Mouse (Mus musculus) kidney, postnatal 36 days (tissue): ENCODE results near the gene Btbd8.

ENCODE experiments used
- DNase-seq, 2 experiments: peaks; one replicate each; pipeline ENCODE4 v3.0.0; 2021 to 2022; ENCODE audit warnings: mixed read lengths in 2 of 2

Gene Btbd8

DNA sequence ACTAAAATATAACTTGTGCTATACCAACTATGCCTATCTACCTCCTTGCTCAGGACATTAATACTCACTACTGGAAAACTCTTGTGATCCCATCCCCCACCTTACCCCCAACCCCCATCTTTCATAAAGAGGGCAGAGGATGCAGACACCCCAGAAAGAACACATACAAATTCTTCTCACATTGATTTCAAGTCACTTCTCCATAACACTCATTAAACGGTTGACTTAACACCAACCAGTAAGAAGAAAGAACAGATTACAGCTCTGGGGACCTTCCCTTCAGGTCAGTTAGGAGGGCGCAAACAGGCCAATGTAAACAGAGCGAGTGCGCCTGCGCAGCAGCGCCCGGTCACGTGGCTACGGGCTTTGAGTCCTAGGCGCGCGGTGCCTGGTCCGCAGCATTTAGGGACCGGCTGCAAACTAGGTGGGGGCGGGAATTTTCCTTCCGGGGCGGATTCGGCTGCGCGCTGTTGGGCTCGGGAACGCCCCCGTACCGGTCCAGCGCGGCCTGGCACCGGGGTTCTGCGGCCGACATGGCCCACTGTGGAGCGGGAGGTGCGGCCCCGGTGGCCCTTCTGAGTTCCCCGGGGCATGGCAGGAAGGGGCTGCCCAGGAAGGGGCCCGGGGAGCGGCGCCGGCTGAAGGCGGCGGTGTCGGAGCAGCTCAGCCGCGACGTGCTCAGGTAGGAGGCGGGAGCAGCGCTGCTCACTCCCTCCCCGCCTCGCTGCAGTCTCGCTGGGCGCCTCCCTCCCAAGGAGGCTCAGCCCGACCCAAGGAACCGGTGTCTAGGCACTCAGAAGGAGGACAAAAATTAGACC is at the start of gene Btbd8:
Btbd8 (plus strand) TSS at position 534 of the 818 bp plus-strand sequence.
- DNase-seq = peak; percentile 96

DNA sequence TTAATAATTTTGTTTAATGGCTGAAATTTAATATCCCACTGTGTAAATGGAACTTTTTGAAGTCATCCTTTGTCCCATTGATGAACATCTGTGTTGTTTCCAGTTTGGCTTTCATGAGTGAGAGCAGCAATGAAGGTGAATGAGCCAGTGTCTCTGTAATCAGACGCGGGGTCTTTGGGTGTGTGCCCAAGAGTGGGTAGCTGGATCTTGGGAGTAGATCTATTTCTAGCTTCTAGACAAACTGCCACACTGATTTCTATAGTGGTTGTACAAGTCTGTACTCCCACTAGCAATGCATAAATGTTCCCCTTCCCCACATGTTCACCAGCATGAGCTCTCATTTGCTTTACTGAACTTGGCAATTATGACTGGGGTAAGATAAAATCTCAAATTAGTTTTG is 48.4 kb upstream of the Btbd8 start:
- no peak for DNase-seq

- no peak for DNase-seq
Observed at GRCm38 (mm10) chr5:107394437-107394836, 43.4 kb upstream of the Btbd8 start.

GRCm38 (mm10) chr5:107402436-107402835 is 35.4 kb upstream of the Btbd8 start, which contains the start of gene Ephx4:
Gene Ephx4 (plus strand): TSS chr5:107402736.
- no peak for DNase-seq

- DNase-seq = peak in 1 of 2 experiments; percentile 30
Observed at GRCm38 (mm10) chr5:107403011-107403946, 34.5 kb upstream of the Btbd8 start.

DNA sequence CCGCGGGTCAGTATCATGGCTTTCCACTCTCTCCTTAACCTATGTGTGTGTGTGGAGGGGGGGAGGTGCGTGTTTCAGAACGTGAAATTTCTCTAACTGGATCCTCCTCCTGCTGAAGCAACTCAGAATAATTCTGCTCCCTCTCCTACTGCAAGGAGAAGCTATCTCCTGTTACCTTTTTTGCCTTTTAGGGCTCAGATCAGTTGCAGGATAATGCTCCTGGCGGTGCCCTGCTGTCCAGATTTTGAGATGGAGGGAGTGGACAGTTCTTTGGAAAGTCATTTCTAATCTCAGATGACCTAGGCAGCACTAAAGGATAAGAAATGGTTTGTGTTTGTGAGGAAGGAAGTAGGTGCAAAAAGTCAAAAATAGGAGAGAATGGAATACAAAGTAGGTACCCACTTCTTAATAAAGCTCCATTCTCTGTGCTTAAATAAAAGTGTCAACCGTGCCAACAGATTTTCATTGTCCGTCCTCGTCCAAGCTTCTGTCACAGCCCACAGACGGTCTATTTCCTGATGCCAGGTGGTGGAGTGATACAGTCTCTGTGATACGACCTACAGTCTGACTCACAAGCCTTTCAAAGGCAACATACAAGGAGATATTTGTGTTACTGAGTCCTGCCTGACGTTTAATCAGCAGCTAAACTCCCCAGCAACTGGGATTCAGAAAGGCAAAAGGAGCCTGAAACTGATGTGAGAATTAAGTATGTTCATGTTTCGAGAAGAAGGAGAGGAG is 33.7 kb upstream of the Btbd8 start:
- no peak for DNase-seq

GRCm38 (mm10) chr5:107405361-107405760 is 32.4 kb upstream of the Btbd8 start:
- no peak for DNase-seq

- DNase-seq = no peak
Observed at GRCm38 (mm10) chr5:107410305-107410704, 27.5 kb upstream of the Btbd8 start.

DNA sequence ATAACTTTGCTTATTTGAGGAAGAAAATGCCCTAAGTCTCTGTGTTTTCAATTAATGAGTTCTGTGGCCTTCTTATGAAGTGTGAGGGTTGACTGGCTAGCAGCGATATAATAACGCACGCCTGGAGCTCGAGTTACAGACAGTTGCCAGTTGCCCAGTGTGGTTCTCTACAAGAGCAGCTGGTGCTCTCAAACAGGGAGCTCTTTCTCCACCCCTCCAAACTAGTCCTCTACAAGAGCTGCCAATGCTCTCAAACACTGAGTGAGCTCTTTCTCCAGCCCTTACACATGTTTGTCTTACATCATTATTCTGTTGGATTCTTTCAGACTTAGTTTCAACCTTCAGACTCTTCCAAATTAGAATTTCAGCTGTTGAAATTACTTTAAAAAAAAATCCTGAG is 26.5 kb upstream of the Btbd8 start:
- DNase-seq = no peak

DNA sequence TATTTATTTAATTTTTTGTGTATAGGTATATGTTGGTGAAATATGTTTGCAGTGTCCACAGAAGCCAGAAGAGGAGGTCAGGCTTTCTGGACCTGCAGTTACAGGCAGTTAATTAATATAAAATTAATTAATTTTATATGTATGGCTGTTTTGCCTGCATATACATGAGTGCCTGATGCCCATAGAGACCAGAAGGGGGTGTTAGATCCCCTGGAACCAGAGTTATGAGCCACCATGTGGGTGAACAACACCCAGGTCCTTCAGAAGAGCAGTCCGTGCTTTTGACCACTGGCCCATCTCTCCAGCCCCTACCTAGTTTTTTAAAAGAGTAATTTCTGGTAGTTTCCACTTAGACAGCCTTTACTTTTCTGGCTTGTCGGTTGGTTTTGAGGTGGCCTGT is 25.5 kb upstream of the Btbd8 start:
- no peak for DNase-seq

DNA sequence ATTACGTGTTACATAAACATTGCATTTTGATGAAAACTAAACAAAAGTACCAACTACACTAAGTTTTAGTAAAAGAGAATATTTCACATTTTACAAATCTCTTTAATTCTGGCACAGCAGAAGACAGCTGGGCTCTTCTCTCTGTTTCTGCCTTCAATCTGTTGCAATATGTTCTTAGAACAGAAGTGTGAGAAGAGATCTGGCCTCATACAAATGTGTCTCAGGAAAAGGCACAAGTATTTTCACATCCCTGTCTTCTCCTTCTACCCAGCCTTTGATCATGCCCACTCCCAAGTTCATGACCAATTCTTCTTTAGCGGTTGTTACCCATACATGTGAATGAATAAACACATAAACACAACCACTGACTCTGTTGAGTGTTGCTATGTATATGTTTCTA is 22.7 kb upstream of the Btbd8 start:
- no peak for DNase-seq

DNA sequence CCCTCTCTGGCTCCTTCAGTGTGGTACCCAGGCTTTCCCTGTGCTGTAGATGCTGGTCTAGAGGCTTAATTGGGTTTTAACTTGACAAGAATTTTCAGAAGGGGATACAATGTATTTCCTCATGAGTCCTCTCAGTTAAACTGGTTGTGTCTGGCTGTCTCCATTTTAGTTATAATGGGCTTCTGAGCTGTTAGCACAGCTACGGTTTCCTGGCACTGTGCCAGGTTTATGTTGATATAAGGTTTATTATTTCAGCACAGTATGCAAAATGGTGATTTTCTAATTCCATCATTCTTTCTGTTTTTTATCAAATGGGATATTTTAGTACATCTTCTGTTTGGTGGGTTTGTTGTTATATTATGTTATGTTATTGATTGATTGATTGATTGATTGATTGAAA is 16.1 kb upstream of the Btbd8 start:
- no peak for DNase-seq

- no peak for DNase-seq
Observed at GRCm38 (mm10) chr5:107431249-107431648, 6.5 kb upstream of the Btbd8 start, which contains the start of gene Lpcat2b. Gene Lpcat2b (plus strand): TSS chr5:107431549.

- no peak for DNase-seq
Observed at GRCm38 (mm10) chr5:107434001-107434400, 3.8 kb upstream of the Btbd8 start.

- no peak for DNase-seq
Observed at GRCm38 (mm10) chr5:107436185-107436584, 1.6 kb upstream of the Btbd8 start.

DNA sequence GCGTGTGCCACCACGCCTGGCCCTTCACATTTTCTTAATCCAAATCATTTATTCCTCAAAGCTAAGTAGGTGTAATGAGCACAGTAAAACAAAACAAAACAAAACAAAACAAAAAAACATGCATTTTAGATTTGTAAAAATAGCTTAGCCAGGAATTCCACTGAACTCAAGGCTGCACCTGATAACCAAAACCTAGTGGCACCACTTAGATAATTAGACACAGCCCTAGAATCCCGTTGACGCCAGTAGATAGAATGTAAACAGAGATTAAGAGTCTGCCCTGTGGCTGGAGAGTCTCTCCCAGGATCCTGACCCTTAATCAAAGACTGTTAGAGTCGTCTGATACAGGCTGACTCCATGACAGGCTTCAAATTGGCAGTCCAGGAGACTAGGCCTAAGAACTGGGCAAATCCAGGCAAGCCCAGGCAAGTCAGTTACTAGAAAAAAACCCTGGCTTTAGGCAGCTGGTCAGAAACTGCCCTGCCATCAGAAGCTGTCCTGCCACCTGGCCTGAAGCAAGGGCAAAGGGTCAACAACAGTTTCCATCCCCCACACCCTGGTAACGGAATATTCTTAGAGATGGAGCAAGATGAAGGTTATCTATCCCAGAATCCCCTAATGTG is 1.1 kb upstream of the Btbd8 start:
- no peak for DNase-seq

DNA sequence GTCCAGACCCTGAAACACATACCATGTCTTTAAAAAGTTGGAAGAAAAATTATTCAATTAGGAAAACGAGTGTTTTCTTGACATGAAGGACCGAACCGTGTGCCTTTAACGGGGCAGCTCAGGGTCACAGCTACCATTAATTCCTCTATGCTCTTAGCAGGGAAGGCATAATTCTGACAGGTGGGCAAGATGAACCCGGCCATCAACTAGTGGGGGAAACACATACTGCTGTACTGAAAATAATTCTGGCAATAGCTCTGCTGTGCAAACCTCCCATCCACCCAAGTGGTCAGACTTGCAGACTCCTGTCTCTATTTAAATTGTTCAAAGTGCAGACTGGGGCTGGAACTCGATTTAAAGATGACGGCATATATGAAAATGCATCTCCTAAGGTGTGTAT is 556 bp downstream of the Btbd8 start:
- no peak for DNase-seq

GRCm38 (mm10) chr5:107441881-107442280 is 4.1 kb downstream of the Btbd8 start:
- DNase-seq = no peak

GRCm38 (mm10) chr5:107444251-107444650 is 6.5 kb downstream of the Btbd8 start:
- no peak for DNase-seq

- DNase-seq = no peak
Observed at GRCm38 (mm10) chr5:107447977-107448376, 10.2 kb downstream of the Btbd8 start.

DNA sequence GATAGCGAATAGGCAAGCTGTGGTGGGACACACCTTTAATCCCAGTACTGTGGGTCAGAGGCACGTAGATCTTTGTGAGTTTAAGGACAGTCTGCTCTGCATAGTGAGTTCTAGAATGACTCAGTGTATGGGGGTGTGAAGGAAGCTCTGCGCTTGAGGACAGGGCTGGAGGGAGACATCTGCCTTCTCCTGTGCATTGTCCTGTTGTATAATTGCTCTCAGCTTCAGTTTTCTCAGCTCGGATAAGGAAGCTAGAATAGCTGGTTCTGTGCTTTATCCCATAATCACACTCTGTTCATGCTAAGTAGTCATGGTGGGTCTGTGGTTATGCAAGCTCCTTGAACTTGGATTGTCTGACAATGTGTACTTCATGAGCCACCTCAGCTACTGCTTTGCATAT is 11.0 kb downstream of the Btbd8 start:
- no peak for DNase-seq

DNA sequence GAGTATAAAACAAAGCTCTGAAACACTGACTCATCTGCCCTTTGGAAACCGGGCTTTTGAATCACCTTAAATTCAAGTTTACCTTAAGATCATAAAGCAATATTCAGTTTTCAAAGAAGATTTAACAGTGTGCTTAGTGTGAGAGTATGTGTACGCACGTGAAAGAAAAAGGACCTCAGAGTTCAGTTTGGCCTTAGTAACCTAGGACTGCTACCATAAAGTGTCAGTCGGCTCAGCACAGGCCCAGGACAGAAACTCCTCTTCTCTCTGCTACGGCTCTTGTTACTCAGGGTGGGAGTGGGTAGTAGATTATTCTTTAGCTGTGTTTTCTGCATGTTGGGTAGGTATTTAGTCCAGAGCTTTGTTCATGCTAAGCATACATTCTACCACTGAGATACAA is 11.8 kb downstream of the Btbd8 start:
- no peak for DNase-seq
